Mouse (Mus musculus) intestine, embryonic 14.5 days (tissue): Measurements from ENCODE around the gene Lrrc49. TPM values are rescaled to one million over a fixed set of nuclear protein-coding genes. Genes with fewer than 3 reads are reported as not detected.
A peak's percentile ranks its signal among the peaks of the same experiment; 100 is the strongest.

Experiments used
- ATAC-seq: fragments of 200-750 bp; cut with Nextera tagmentation; replicated peaks from 2 replicates; pipeline ENCODE4 v1.8.0; 2017; ENCODE audit warnings: low read depth, moderate number of reproducible peaks, moderate TSS enrichment, moderate library complexity; ENCODE audit not compliant: low FRiP score, low TSS enrichment
- DNase-seq: peaks from one replicate; pipeline ENCODE4 v3.0.0-alpha.2; 2018; ENCODE audit warnings: low spot score
- H3K27ac ChIP-seq: fragments of 300-500 bp; sonication (generic); 2 replicates; pipeline ENCODE4 v1.5.1; 2014; ENCODE audit warnings: low read depth, mild to moderate bottlenecking, control low read depth
- H3K27me3 ChIP-seq: fragments of 300-500 bp; sonication (generic); replicated peaks from 2 replicates; pipeline ENCODE4 v1.6.1; 2014; ENCODE audit warnings: low read length, control low read depth; ENCODE audit not compliant: control insufficient read depth, insufficient read depth
- H3K36me3 ChIP-seq: fragments of 300-500 bp; sonication (generic); 2 replicates; pipeline ENCODE4 v1.6.1; 2014; ENCODE audit warnings: low read length, control low read depth; ENCODE audit not compliant: control insufficient read depth, insufficient read depth
- H3K4me1 ChIP-seq: fragments of 300-500 bp; sonication (generic); replicated peaks from 2 replicates; pipeline ENCODE4 v1.6.1; 2014; ENCODE audit warnings: low read length, control low read depth, mixed read lengths; ENCODE audit not compliant: control insufficient read depth, insufficient read depth
- H3K4me2 ChIP-seq: fragments of 300-500 bp; sonication (generic); 2 replicates; pipeline ENCODE4 v1.6.1; 2014; ENCODE audit warnings: low read length
- H3K4me3 ChIP-seq: fragments of 300-500 bp; sonication (generic); 2 replicates; pipeline ENCODE4 v1.5.1; 2014; ENCODE audit warnings: low read depth, low read length, control low read depth, mixed read lengths
- H3K9ac ChIP-seq: fragments of 300-500 bp; sonication (generic); 2 replicates; pipeline ENCODE4 v1.6.1; 2014; ENCODE audit warnings: mild to moderate bottlenecking, low read length
- H3K9me3 ChIP-seq: fragments of 300-500 bp; sonication (generic); 2 replicates; pipeline ENCODE4 v1.6.1; 2016; ENCODE audit warnings: low read length, control low read depth; ENCODE audit not compliant: control insufficient read depth
- WGBS: fragments of 180-500 bp; shearing (Covaris S2); extraction: QIAGEN DNeasy Blood & Tissue Kit; methylation state at CpG from one replicate; pipeline ENCODE4 v1.1.7; 2014; 5-methylcytosine and 5-hydroxymethylcytosine counted together
- polyA plus RNA-seq: library from polyadenylated mRNA; unstranded; fragments of >200 nt; fragmentation: Nextera tagmentation; extraction: Ambion mirVana; gene quantifications from 2 replicates; pipeline ENCODE4 v1.2.1, GENCODE M21; 2014

Lrrc49 gene
- polyA plus RNA-seq, 1 experiment from 2014 or later, result 18.7 TPM

DNA sequence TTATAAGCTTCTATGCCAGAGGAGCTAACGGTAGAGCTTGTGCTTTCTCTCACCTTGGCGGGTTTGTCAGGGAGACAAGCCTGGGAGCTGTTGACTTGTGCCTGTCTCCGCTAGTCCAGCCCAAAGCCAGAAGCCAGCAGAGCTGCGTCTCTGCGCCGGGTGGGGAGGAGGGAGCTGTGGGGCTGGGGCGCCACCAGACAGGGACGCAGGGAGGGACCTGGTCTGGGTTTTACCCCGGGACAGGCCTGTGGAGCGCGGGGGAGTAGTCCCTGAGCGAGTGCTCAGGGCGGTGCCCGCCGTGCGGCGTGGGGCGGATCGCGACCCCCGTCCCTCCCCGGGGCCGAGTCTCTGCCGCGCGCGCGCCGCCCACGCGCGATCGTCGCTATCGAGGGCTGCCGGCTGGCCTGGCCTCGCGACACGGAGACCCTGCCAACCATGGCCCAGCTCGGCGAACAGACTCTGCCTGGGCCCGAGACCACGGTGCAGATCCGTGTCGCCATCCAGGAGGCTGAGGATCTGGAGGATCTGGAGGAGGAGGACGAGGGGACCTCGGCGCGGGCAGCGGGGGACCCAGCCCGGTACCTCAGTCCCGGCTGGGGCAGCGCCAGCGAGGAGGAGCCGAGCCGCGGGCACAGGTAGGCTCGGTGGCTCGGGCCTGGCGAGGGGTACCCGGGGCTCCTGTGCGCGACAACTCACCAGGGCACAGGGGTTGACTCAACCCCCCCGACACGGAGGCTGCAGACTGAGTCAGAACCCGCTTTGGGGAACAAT is 25.0 kb upstream of the Lrrc49 start, which contains the start of gene Larp6:
Gene Larp6 (plus strand): TSS at position 219 of the 771 bp plus-strand sequence.
- ATAC-seq, result no peak; the same call in 1 of the 2 replicates
- DNase-seq, result peak; percentile 76
- peak within 1 kb of the TSS; percentile 99 for H3K4me2 ChIP-seq
- peak within 1 kb of the TSS; percentile 68 for H3K9ac ChIP-seq
- H3K27me3 ChIP-seq, result 0 out of 2 replicates have a peak, but pooled peaks cover 2% of the 10 kb centered on the region
- H3K4me3 ChIP-seq, result peak within 1 kb of the TSS; percentile 64
- peaks cover 3% of the 10 kb centered on the region; the same call in 1 of the 2 replicates for H3K4me1 ChIP-seq
- no peaks in the 10 kb centered on the region for H3K9me3 ChIP-seq
- WGBS, result under 1% methylated on average over 65 of the region's 66 CpGs
- H3K36me3 ChIP-seq, result no peaks in the 10 kb centered on the region
- H3K27ac ChIP-seq, result no peak within 1 kb of the TSS

DNA sequence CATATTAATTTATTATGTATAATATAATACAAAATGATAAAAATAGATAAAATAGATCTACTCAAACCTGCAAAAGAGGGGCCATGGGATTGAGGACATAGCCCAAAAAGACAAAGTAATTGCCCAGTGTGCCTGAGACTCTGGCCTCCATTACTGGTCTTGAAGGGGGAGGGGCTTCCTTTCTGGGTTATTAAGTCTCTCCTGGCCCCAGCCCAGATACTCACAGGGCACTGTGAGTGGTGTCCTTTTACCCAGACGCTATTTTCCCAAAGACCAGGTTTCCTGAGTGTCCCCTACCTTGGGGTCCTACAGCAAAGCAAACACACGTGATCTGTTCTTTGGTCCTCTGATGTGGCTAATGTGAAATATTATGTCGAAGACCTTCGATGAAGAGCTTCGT is 24.1 kb upstream of the Lrrc49 start:
- 82% methylated on average over 5 of the region's 5 CpGs for WGBS

DNA sequence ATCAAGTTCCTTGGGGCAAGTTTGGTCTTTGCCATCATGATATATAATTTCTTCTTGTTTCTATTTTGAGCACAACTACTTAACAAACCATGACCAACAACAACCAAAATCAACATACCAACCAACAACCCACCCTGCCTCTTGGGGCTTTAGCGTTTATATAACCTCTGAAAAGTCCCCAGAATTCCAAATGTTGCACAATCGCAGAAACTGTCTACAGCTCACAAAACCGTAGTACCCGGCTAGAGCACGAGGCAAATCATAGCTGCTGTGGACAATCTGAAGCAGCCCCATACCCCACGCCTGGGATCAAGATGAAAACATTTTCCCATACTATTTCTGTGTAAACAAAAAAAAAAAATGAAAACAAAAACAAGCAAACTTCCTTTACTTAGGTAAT is 21.8 kb upstream of the Lrrc49 start:
- no peak for ATAC-seq
- H3K9me3 ChIP-seq, result no peaks in the 10 kb centered on the region
- 84% methylated on average over 6 of the region's 6 CpGs for WGBS

More for the DNA sequence above, 24.1 kb upstream of the Lrrc49 start:
- Histone ChIP-seq H3K4me2 (no peak overlapping the region), H3K36me3 (no peaks in the 10 kb centered on the region), H3K9ac (no peak overlapping the region), H3K27ac (no peak overlapping the region), H3K4me3 (no peak overlapping the region), H3K27me3 (0 out of 2 replicates have a peak, but pooled peaks cover 2% of the 10 kb centered on the region), H3K4me1 (peaks cover 3% of the 10 kb centered on the region; the same call in 1 of the 2 replicates), H3K9me3 (no peaks in the 10 kb centered on the region)
- ATAC-seq, result no peak
- DNase-seq, result no peak

DNA sequence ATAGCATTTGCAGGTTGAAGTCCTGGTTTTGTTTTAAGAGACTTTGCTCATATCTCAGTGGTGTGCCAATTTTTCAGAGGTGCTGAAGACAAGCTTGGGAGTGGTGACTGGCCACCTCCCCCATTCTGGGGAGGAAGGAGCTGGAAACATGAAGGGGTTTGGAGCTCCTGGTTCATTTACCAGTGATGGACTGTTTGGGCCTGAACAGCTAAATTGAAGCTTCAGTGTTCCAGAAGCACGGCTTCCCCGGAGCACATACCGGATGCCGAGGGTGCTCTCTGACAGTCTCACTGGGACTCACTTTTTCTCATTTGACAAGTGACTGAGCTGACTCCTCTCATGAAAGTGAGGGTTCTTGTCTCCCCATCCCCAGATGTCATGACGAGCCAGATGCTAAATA is 20.6 kb upstream of the Lrrc49 start:
- Histone ChIP-seq H3K9ac (no peak overlapping the region), H3K4me1 (peaks cover 3% of the 10 kb centered on the region; the same call in 1 of the 2 replicates), H3K4me2 (no peak overlapping the region), H3K9me3 (no peaks in the 10 kb centered on the region), H3K4me3 (no peak overlapping the region), H3K36me3 (no peaks in the 10 kb centered on the region), H3K27me3 (no peaks in the 10 kb centered on the region), H3K27ac (no peak overlapping the region)
- no peak for ATAC-seq
- DNase-seq, result no peak
- 85% methylated on average over 5 of the region's 5 CpGs for WGBS

More for the DNA sequence above, 21.8 kb upstream of the Lrrc49 start:
- no peak overlapping the region for H3K4me2 ChIP-seq
- no peaks in the 10 kb centered on the region for H3K36me3 ChIP-seq
- no peak overlapping the region for H3K27ac ChIP-seq
- DNase-seq, result no peak
- no peak overlapping the region for H3K9ac ChIP-seq
- 0 out of 2 replicates have a peak, but pooled peaks cover 2% of the 10 kb centered on the region for H3K27me3 ChIP-seq
- no peak overlapping the region for H3K4me3 ChIP-seq
- peaks cover 3% of the 10 kb centered on the region; the same call in 1 of the 2 replicates for H3K4me1 ChIP-seq

DNA sequence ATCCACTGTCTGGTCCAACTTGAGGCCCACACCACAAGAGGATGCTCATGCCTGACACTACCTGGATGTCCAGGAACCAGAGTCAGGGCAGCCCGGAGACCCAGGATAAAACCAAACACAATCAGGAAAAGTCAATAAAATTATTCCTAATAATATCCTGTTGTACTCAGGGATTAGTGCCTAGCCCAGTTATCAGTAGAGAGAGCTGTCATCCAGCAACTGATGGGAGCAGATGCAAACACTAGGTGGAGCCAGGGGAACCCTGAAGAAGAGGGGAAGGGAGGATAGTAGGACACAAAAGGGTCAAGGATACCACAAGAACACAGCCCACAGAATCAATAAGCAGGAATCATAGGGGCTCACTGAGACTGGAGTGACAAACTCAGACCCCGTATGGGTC is 19.6 kb upstream of the Lrrc49 start:
- 85% methylated on average over 2 of the region's 2 CpGs for WGBS
- Histone ChIP-seq H3K27me3 (no peaks in the 10 kb centered on the region), H3K36me3 (no peaks in the 10 kb centered on the region), H3K9ac (no peak overlapping the region), H3K4me2 (no peak overlapping the region), H3K4me1 (peaks cover 2% of the 10 kb centered on the region; the same call in 1 of the 2 replicates), H3K27ac (no peak overlapping the region), H3K9me3 (no peaks in the 10 kb centered on the region), H3K4me3 (no peak overlapping the region)
- DNase-seq (no peak), ATAC-seq (no peak)

DNA sequence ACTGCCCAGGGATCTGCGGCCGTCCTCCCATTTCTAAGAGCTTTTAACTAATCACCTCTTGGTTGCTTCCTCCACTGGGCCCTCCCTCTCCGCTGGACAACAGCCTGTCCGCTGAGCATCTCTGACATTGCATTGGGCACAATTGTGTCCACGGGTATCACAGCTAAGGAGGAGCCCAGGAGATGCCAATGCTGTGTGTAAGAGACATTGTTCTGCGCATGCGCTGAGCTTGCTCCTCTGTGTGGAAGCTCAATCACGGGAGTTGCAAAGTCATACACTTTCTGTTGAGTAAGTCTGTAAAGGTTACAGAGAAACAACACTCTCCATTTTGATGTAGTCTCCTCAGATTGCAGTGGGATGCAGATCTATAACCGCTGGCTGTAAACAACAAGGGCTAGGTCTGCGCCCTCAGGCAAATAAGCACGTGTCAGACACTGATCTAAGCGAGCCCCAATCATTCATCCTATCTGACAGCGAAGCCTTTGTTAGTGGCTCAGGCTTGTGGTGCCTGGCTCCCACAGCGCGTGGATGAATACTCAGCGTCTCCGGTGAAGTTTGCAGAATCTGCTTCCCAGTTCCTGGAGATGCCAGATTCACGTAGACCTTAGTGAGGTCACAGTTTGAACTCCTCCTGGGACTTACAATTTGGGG is 11.7 kb upstream of the Lrrc49 start:
- no peak overlapping the region for H3K27ac ChIP-seq
- H3K27me3 ChIP-seq, result no peaks in the 10 kb centered on the region
- H3K9me3 ChIP-seq, result no peaks in the 10 kb centered on the region
- ATAC-seq (no peak), DNase-seq (no peak)
- H3K9ac ChIP-seq, result no peak overlapping the region
- no peaks in the 10 kb centered on the region for H3K4me1 ChIP-seq
- no peak overlapping the region for H3K4me2 ChIP-seq
- no peak overlapping the region for H3K4me3 ChIP-seq
- 60% methylated on average over 18 of the region's 18 CpGs for WGBS
- H3K36me3 ChIP-seq, result no peaks in the 10 kb centered on the region

DNA sequence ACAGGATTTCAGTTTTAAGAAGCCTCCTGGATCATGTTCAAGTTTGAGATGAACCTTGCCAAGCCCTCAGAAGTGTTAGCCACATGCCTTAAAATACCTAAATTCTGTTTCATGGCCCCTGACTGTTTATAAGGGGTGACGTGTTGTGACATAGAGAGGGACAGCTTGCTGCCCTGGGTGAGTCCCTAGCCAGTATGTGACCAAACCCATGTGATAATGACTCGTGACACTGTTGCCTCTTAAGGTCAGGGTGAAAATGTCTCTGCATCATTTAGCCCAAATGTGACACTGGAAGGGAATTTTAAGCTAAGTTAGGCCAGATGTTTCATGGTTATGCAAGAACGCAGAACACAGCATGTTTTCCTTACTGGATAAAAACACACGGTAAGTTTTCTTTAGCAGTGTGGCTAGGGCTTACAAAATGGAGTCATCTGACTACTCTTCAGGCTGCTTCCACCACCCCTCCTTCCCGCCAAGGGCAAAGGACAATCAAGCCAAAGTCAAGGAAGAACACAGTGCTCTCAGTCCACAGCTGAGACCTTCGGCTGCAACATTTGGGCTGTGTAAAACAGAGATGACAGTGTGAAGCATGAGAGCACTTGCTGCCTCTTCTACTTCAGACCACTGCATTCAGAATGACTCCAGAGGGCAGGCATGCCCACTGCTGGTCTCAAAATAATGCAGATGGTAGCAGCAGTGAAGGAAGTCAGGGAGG is 8.5 kb upstream of the Lrrc49 start:
- H3K9me3 ChIP-seq, result no peaks in the 10 kb centered on the region
- 71% methylated on average over 6 of the region's 6 CpGs for WGBS

DNA sequence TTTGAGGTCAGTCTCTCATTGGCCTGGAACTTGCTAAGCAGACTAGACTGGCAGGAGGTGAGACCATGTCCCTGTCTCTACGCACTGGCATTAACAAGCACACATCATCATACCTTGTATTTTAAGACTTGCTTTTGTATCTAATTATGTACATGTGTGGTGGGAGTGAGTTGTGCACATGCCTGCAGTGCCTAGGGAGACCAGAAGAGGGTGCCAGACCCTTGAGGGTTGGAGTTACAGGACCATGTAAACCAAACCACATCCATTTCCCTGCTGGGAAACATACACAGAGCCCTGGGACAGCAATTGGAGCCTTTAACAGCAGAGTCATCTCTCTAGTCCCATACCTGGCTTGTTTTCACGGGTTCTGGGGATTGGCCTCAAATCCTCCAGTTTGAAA is 6.0 kb upstream of the Lrrc49 start:
- Histone ChIP-seq H3K4me2 (no peak overlapping the region), H3K27me3 (no peaks in the 10 kb centered on the region), H3K4me3 (no peak overlapping the region), H3K4me1 (no peaks in the 10 kb centered on the region), H3K9me3 (no peaks in the 10 kb centered on the region), H3K36me3 (no peaks in the 10 kb centered on the region), H3K27ac (no peak overlapping the region), H3K9ac (no peak overlapping the region)
- ATAC-seq, result no peak
- DNase-seq, result no peak
- WGBS, result 62% methylated on average over 2 of the region's 2 CpGs

More for the DNA sequence above, 8.5 kb upstream of the Lrrc49 start:
- Histone ChIP-seq H3K9ac (no peak overlapping the region), H3K27me3 (no peaks in the 10 kb centered on the region), H3K4me3 (no peak overlapping the region), H3K4me2 (no peak overlapping the region), H3K36me3 (no peaks in the 10 kb centered on the region), H3K27ac (no peak overlapping the region), H3K4me1 (no peaks in the 10 kb centered on the region)
- ATAC-seq, result no peak
- DNase-seq, result no peak
